Mouse (Mus musculus) lung, embryonic 14.5 days (tissue): ENCODE measurements at regions not wholly inside any gene's neighbourhood (a gene's known extent, or its start where the extent isn't known, plus 50 kb on each side); places are given as distances from the start of the nearest gene placed in this dataset.
"Not testable (repeated sequence)": the region's sequence is repeated elsewhere in the genome, so short reads cannot be mapped to it uniquely, and the experiment has no call there.

Experiments used
- ATAC-seq: fragments of 200-750 bp; cut with Nextera tagmentation; 2 replicates; pipeline ENCODE4 v1.8.0; 2017; ENCODE audit warnings: mild to moderate bottlenecking, moderate TSS enrichment, moderate library complexity; ENCODE audit not compliant: insufficient read depth
- DNase-seq: peaks from one replicate; pipeline ENCODE4 v3.0.0-alpha.2; 2015
- H3K27ac ChIP-seq: fragments of 300-500 bp; sonication (generic); 2 replicates; pipeline ENCODE4 v1.5.1; 2014; ENCODE audit warnings: low read depth, mild to moderate bottlenecking, moderate library complexity
- H3K27me3 ChIP-seq: fragments of 300-500 bp; sonication (generic); 2 replicates; pipeline ENCODE4 v1.6.1; 2014; ENCODE audit warnings: low read length, control low read depth; ENCODE audit not compliant: insufficient read depth
- H3K36me3 ChIP-seq: fragments of 300-500 bp; sonication (generic); 2 replicates; pipeline ENCODE4 v1.6.1; 2014; ENCODE audit warnings: control low read depth; ENCODE audit not compliant: insufficient read depth
- H3K4me1 ChIP-seq: fragments of 300-500 bp; sonication (generic); 2 replicates; pipeline ENCODE4 v1.6.1; 2014; ENCODE audit warnings: antibody characterized with exemption, control low read depth; ENCODE audit not compliant: insufficient read depth
- H3K4me2 ChIP-seq: fragments of 300-500 bp; sonication (generic); 2 replicates; pipeline ENCODE4 v1.6.1; 2014; ENCODE audit warnings: mild to moderate bottlenecking
- H3K4me3 ChIP-seq: fragments of 300-500 bp; sonication (generic); 2 replicates; pipeline ENCODE4 v1.5.1; 2014; ENCODE audit warnings: low read depth, low read length
- H3K9ac ChIP-seq: fragments of 300-500 bp; sonication (generic); 2 replicates; pipeline ENCODE4 v1.6.1; 2014
- H3K9me3 ChIP-seq: fragments of 300-500 bp; sonication (generic); 2 replicates; pipeline ENCODE4 v1.6.1; 2016; ENCODE audit warnings: low read depth, low read length, control low read depth
- CTCF ChIP-seq: IDR thresholded peaks from 2 replicates; pipeline ENCODE4 v1.5.1; 2016; ENCODE audit warnings: antibody characterized with exemption, low read depth
- WGBS: fragments of 180-500 bp; shearing (Covaris S2); extraction: QIAGEN DNeasy Blood & Tissue Kit; methylation state at CpG from one replicate; pipeline ENCODE4 v1.1.7; 2014; 5-methylcytosine and 5-hydroxymethylcytosine counted together

DNA sequence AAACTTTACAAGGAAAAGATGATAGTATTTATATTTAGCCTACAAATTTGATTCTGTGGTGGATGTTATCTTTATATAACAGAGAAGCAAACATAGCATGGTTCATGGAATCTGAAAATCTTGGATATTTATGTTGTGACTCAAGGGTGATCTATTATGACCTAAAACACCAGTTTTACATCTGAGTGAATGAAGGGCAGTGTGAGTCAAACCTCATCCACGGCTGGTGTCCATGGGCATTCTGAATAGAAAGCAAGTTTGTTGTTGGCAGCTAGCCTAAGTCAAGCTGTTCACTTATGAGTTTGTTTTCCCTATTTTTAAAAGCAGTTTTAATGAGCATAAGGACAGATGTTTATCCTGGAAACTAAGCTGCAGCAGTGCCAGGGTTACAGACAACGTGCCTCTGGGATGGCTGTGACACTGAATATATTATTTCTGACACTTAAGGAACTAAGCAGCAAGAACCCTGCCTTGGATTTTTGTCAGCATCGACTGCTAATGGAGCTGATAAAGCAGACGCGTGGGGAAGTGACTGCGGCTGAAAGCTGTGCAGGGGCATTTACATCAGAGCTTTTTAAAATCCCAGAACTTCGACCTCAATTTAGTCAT is 278.5 kb downstream of the Phf3 start:
- no peak overlapping the region for H3K4me2 ChIP-seq
- peak; percentile 28; the same call in 1 of the 2 replicates for ATAC-seq
- DNase-seq, result peak; percentile 51
- H3K27me3 ChIP-seq, result no peaks in the 10 kb centered on the region
- H3K4me3 ChIP-seq, result no peak overlapping the region
- no peak overlapping the region for H3K27ac ChIP-seq
- no peak overlapping the region for H3K9ac ChIP-seq
- no peaks in the 10 kb centered on the region for H3K4me1 ChIP-seq
- TF ChIP-seq CTCF, result no peak
- 35% methylated on average over 7 of the region's 7 CpGs for WGBS
- no peaks in the 10 kb centered on the region for H3K36me3 ChIP-seq
- H3K9me3 ChIP-seq, result no peaks in the 10 kb centered on the region

DNA sequence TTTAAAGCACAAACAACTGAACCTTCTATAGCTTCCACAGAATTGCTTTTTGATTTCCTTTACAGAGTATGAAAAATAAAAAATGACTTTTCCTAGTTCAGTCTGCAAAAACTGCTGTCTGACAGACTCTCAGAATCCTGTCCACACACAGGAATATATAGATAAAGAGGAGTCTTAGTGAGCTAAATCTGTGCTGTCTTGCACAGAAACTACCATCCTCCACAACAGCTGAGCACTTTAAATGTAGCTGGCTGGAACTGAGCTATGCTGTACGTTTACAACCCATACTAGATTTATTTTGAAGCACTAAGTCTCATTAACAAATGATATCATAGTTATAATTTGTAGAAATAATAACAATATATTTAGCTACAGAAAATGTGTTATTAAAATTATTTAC is 279.7 kb downstream of the Phf3 start:
- Histone ChIP-seq H3K9ac (no peak overlapping the region), H3K27me3 (no peaks in the 10 kb centered on the region), H3K9me3 (no peaks in the 10 kb centered on the region), H3K4me1 (no peaks in the 10 kb centered on the region), H3K4me2 (no peak overlapping the region), H3K27ac (no peak overlapping the region), H3K36me3 (no peaks in the 10 kb centered on the region), H3K4me3 (no peak overlapping the region)
- DNase-seq (no peak), ATAC-seq (no peak)
- TF ChIP-seq CTCF, result no peak
- WGBS, result 44% methylated on average over 1 of the region's 1 CpGs

DNA sequence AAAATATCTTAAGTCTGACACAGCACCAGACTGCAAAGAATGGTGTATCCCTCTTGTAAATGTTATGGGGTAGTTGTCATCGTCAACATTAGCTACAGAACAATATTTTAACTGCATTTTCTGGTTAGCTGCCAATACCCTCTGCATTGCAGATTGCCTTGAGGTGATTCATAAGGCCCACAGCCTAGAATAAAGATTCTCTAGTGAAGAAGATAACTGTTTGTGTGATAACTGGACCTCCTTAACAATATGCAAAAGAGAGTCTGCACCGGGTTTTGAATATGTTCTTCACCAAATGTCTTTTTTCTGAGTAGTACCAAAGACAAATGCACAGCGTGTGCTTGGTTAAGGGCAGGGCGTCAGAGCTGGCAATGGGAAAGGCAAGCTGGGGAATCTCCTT is 283.0 kb downstream of the Phf3 start:
- WGBS, result 48% methylated on average over 4 of the region's 4 CpGs
- no peak for DNase-seq

DNA sequence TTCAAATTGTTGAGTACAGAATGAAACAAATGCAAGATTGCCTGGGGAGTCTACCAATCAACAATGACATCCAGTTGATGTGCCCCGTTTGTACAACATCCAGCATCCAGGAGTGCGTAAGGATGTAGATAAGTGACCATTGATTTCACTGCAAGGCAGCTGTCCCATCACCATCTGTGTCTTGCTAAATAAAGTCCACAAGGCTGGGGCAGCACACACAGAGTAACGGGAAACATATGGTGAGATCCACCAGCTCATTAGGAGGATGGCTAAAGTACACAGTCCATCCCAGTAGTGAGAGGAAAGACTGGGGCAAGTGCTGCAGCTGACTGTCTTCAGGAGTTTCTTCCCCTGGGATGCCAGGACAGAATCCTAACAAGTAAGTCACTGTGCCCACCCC is 284.8 kb downstream of the Phf3 start:
- TF ChIP-seq CTCF, result no peak
- Histone ChIP-seq H3K4me2 (no peak overlapping the region), H3K9ac (no peak overlapping the region), H3K4me1 (no peaks in the 10 kb centered on the region), H3K27ac (no peak overlapping the region), H3K9me3 (no peaks in the 10 kb centered on the region), H3K27me3 (no peaks in the 10 kb centered on the region), H3K36me3 (no peaks in the 10 kb centered on the region), H3K4me3 (no peak overlapping the region)
- WGBS, result 34% methylated on average over 3 of the region's 3 CpGs
- peak; percentile 12 for DNase-seq
- no peak for ATAC-seq

More for the DNA sequence above, 283.0 kb downstream of the Phf3 start:
- H3K4me2 ChIP-seq, result no peak overlapping the region
- H3K27me3 ChIP-seq, result no peaks in the 10 kb centered on the region
- no peak overlapping the region for H3K9ac ChIP-seq
- no peak overlapping the region for H3K4me3 ChIP-seq
- H3K9me3 ChIP-seq, result no peaks in the 10 kb centered on the region
- ATAC-seq, result no peak
- no peak overlapping the region for H3K27ac ChIP-seq
- TF ChIP-seq CTCF, result no peak
- no peaks in the 10 kb centered on the region for H3K36me3 ChIP-seq
- H3K4me1 ChIP-seq, result no peaks in the 10 kb centered on the region

DNA sequence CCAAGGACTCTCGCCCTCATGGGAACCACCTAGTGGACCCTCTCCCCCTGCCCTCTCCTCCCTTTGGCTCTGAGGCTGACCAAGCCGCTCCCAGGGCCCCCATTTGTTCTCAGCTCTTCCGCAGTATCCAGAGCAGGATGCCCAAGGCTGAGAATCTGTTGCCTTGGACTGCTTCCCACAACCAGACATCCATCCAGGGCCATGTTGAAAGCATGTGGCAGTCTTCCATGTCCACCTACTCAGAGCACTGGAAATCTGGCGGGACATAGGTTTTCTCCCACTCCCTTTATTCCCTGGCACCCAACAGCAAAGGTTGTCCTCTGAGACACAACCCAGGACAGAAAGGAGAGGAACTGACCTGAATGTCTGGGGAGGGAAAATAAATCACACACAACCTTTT is 285.4 kb downstream of the Phf3 start:
- Histone ChIP-seq H3K4me3 (no peak overlapping the region), H3K9me3 (no peaks in the 10 kb centered on the region), H3K4me2 (no peak overlapping the region), H3K9ac (no peak overlapping the region), H3K36me3 (no peaks in the 10 kb centered on the region), H3K27me3 (no peaks in the 10 kb centered on the region), H3K27ac (no peak overlapping the region), H3K4me1 (no peaks in the 10 kb centered on the region)
- no peak for ATAC-seq
- DNase-seq, result no peak
- TF ChIP-seq CTCF, result no peak
- WGBS, result 80% methylated on average over 4 of the region's 4 CpGs

DNA sequence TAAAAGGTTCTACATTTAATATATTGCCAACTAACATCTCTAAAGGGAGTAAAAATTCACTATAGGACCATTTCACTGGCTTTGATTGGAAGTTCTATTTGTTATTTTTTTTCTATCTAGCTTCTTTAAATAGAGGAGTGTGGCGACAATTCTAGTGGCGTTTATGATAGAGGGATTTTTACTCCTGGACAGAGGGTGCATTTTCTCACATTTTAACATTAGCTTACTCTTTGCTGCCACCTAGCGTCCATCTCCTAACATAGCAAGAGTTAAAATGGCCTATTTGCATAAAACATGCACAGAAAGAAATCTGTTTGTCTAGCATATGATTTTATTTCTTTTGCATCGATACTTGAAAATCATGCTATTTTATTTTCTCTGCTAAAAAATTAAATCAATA is 288.9 kb downstream of the Phf3 start:
- DNase-seq (peak; percentile 82), ATAC-seq (no peak)
- Histone ChIP-seq H3K9ac (no peak overlapping the region), H3K4me3 (no peak overlapping the region), H3K27ac (no peak overlapping the region), H3K27me3 (no peaks in the 10 kb centered on the region), H3K4me2 (no peak overlapping the region), H3K4me1 (no peaks in the 10 kb centered on the region), H3K9me3 (no peaks in the 10 kb centered on the region), H3K36me3 (no peaks in the 10 kb centered on the region)
- TF ChIP-seq CTCF, result peak; percentile 81
- 2% methylated on average over 4 of the region's 4 CpGs for WGBS

DNA sequence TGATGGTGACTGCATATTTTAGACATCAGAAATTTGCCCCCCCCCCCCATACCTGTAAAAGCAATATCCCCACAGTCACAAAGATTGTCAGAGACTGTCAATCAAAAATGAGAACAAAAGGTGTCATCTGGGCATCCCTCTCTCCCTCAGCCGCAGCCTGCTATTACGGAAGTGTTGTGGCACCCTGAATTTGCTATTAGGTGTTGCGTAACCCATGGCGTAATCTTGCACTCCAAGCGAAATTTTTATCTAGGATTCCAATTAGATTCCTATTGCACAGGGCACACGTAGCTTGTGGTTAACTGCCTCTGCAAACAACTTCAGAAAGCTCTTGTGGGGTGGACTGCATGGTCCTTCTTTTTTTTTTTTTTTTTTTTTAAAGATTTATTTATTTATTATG is 289.9 kb downstream of the Phf3 start:
- no peak for ATAC-seq

DNA sequence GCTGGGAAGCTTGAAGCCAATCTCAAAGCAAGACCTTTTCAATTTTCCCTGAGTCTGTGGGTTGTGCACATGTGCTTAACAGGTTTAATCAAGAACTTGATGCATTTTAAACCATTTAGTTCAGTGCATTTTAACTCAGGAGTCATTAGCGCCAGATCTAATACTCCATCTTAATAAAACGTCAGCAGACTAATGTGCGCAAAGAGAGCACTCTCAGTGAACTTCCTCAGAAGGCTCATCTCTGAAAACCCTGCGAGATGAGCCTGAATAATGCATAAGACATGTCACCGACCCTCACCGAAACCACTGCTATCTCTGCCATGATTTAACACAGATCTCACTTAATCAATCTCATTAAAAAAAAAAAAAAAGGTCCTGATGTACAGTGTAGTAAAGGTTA is 309.0 kb downstream of the Phf3 start:
- Histone ChIP-seq H3K36me3 (no peaks in the 10 kb centered on the region), H3K4me2 (no peak overlapping the region), H3K9ac (no peak overlapping the region), H3K27ac (no peak overlapping the region), H3K27me3 (no peaks in the 10 kb centered on the region), H3K4me1 (no peaks in the 10 kb centered on the region), H3K9me3 (no peaks in the 10 kb centered on the region), H3K4me3 (no peak overlapping the region)
- no peak for TF ChIP-seq CTCF
- DNase-seq (no peak), ATAC-seq (no peak)
- WGBS, result 75% methylated on average over 6 of the region's 6 CpGs

More for the DNA sequence above, 289.9 kb downstream of the Phf3 start:
- DNase-seq, result no peak
- no peak overlapping the region for H3K27ac ChIP-seq
- H3K4me3 ChIP-seq, result no peak overlapping the region
- no peaks in the 10 kb centered on the region for H3K27me3 ChIP-seq
- no peak overlapping the region for H3K9ac ChIP-seq
- no peaks in the 10 kb centered on the region for H3K4me1 ChIP-seq
- no peak overlapping the region for H3K4me2 ChIP-seq
- H3K36me3 ChIP-seq, result no peaks in the 10 kb centered on the region
- WGBS, result 71% methylated on average over 6 of the region's 6 CpGs
- no peaks in the 10 kb centered on the region for H3K9me3 ChIP-seq
- no peak for TF ChIP-seq CTCF

DNA sequence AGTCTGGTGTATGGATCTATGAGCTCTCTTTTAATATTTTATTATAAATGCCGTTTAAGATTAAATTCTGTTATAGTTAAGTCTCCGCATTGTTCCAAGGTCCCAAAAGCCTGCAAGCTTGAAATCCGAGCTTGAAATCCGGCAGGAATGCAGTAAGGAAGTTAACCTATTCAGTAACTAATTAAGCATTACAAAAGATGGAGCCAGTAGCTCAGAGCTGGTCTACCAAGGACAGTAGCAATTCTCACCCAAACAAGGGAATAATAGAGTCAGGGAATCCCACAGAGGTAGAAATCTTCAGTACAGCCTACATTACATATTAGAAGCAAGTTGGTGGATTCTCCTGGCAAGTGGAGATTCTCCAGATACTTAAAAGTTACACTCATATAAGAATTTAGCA is 325.0 kb downstream of the Phf3 start:
- 54% methylated on average over 4 of the region's 4 CpGs for WGBS

More for the DNA sequence above, 325.0 kb downstream of the Phf3 start:
- H3K27ac ChIP-seq, H3K9me3 ChIP-seq, DNase-seq, H3K27me3 ChIP-seq, H3K4me2 ChIP-seq, H3K4me3 ChIP-seq, H3K9ac ChIP-seq, H3K4me1 ChIP-seq, H3K36me3 ChIP-seq, ATAC-seq: not testable (repeated sequence)
